Mouse (Mus musculus): ENCODE results near the gene Fbxw10.

- no peak for TF ChIP-seq CTCF (IDR thresholded peaks at IDR 0.05 in 2 of 3, conservative IDR thresholded peaks at IDR 0.05 in 1 of 3; ENCODE audit: control insufficient read depth in 1 of 3, insufficient read depth in 1 of 3, low read depth in 2 of 3, low read length in 3 of 3, poor library complexity in 1 of 3, severe bottlenecking in 1 of 3)
- no peak for TF ChIP-seq TAL1 (IDR thresholded peaks at IDR 0.05; ENCODE audit: low read length)
- TF ChIP-seq SIN3A (IDR thresholded peaks at IDR 0.05; ENCODE audit: low read length): no peak
- no peak for TF ChIP-seq ZNF384 (IDR thresholded peaks at IDR 0.05; ENCODE audit: low read depth, low read length)
These were observed 20.6 kb upstream of the Fbxw10 start for GRCm38 (mm10) chr11:62826106-62826733.

Data from MEL (cell line).